In genomic region chr7:99355731-99356131, GRCm38 (mm10) we compare ENCODE assay signal across 8 mouse cellular contexts. TPM values are rescaled to one million over a fixed set of nuclear protein-coding genes. Genes with fewer than 3 reads are reported as not detected.
DNase-seq lines count a peak whose midpoint lies in the region; ATAC-seq and TF ChIP-seq lines count a peak whose summit lies in the region.

No protein-coding gene starts in this region.

- no peaks in the 10 kb centered on the region for H3K9me3 ChIP-seq in embryonic facial prominence, embryonic 12.5 days
- no peaks in the 10 kb centered on the region for H3K9me3 ChIP-seq in intestine, postnatal 0 days (ENCODE audit: control insufficient read depth)
- no peaks in the 10 kb centered on the region for H3K9me3 ChIP-seq in midbrain, embryonic 12.5 days
- H3K9me3 ChIP-seq in stomach, embryonic 16.5 days (replicated peaks; ENCODE audit: control insufficient read depth, low read length), result no peaks in the 10 kb centered on the region

- peak; percentile 85 for DNase-seq in adipocyte (ENCODE audit: low spot score)
- peak; percentile 98 for DNase-seq in heart, adult 11 months
- peak; percentile 71 to 76 for DNase-seq in left cerebral cortex, postnatal 36 days (ENCODE audit: low spot score in 2 of 2)
- DNase-seq in thymus, postnatal 36 days, result no peak

- peak overlapping the region; percentile 8; the same call in 1 of the 2 replicates for H3K4me3 ChIP-seq in embryonic facial prominence, embryonic 12.5 days
- no peak overlapping the region for H3K4me3 ChIP-seq in intestine, postnatal 0 days (ENCODE audit: low read depth, low read length)
- no peak overlapping the region for H3K4me3 ChIP-seq in midbrain, embryonic 12.5 days
- peak overlapping the region; percentile 27 for H3K4me3 ChIP-seq in stomach, embryonic 16.5 days (replicated peaks; ENCODE audit: low read length)

- H3K9ac ChIP-seq in embryonic facial prominence, embryonic 12.5 days, result peak overlapping the region; percentile 48
- H3K9ac ChIP-seq in intestine, postnatal 0 days (ENCODE audit: low read depth, low read length), result no peak overlapping the region
- H3K9ac ChIP-seq in midbrain, embryonic 12.5 days (replicated peaks), result 0 out of 2 replicates have a peak overlapping the region, but pooled peaks have one; percentile 31
- peak overlapping the region; percentile 75 for H3K9ac ChIP-seq in stomach, embryonic 16.5 days (ENCODE audit: low read length)

- H3K4me1 ChIP-seq in embryonic facial prominence, embryonic 12.5 days, result peaks cover 56% of the 10 kb centered on the region
- H3K4me1 ChIP-seq in intestine, postnatal 0 days (replicated peaks; ENCODE audit: control insufficient read depth, insufficient read depth, low read length), result peaks cover 19% of the 10 kb centered on the region
- peaks cover 77% of the 10 kb centered on the region for H3K4me1 ChIP-seq in midbrain, embryonic 12.5 days
- H3K4me1 ChIP-seq in stomach, embryonic 16.5 days (ENCODE audit: control insufficient read depth, insufficient read depth, low read length), result peaks cover 45% of the 10 kb centered on the region

- H3K27me3 ChIP-seq in embryonic facial prominence, embryonic 12.5 days, result no peaks in the 10 kb centered on the region
- no peaks in the 10 kb centered on the region for H3K27me3 ChIP-seq in intestine, postnatal 0 days (replicated peaks; ENCODE audit: control insufficient read depth, insufficient read depth, low read length)
- 0 out of 2 replicates have a peak, but pooled peaks cover 2% of the 10 kb centered on the region for H3K27me3 ChIP-seq in midbrain, embryonic 12.5 days
- H3K27me3 ChIP-seq in stomach, embryonic 16.5 days (ENCODE audit: control insufficient read depth, insufficient read depth, low read length), result no peaks in the 10 kb centered on the region

- intact Hi-C loops in left cerebral cortex, postnatal 36 days (cut with DNase I), result no loop called here

- TF ChIP-seq CTCF in intestine, postnatal 0 days (IDR thresholded peaks at IDR 0.05; ENCODE audit: low read depth), result no peak

- 0 out of 2 replicates have a peak, but pooled peaks cover under 1% of the 10 kb centered on the region for H3K36me3 ChIP-seq in embryonic facial prominence, embryonic 12.5 days
- no peaks in the 10 kb centered on the region for H3K36me3 ChIP-seq in intestine, postnatal 0 days (ENCODE audit: control insufficient read depth, insufficient read depth)
- no peaks in the 10 kb centered on the region for H3K36me3 ChIP-seq in midbrain, embryonic 12.5 days
- H3K36me3 ChIP-seq in stomach, embryonic 16.5 days (ENCODE audit: control insufficient read depth, insufficient read depth, low read length), result no peaks in the 10 kb centered on the region

- no peak for ATAC-seq in embryonic facial prominence, embryonic 12.5 days (ENCODE audit: insufficient number of reproducible peaks, insufficient read depth, low FRiP score, low TSS enrichment)
- ATAC-seq in intestine, postnatal 0 days, result no peak
- ATAC-seq in midbrain, embryonic 12.5 days (ENCODE audit: low FRiP score, low read depth), result no peak
- peak; percentile 26; the same call in 1 of the 2 replicates for ATAC-seq in stomach, embryonic 16.5 days (ENCODE audit: insufficient read depth, low FRiP score)

- 3% methylated on average over 7 of the region's 7 CpGs for WGBS in embryonic facial prominence, embryonic 12.5 days
- 23% methylated on average over 7 of the region's 7 CpGs for WGBS in intestine, postnatal 0 days
- 5% methylated on average over 7 of the region's 7 CpGs for WGBS in midbrain, embryonic 12.5 days
- WGBS in stomach, embryonic 16.5 days, result 6% methylated on average over 7 of the region's 7 CpGs

- peak overlapping the region; percentile 99 for H3K27ac ChIP-seq in embryonic facial prominence, embryonic 12.5 days
- peak overlapping the region; percentile 70 for H3K27ac ChIP-seq in intestine, postnatal 0 days (ENCODE audit: low read depth, low read length)
- peak overlapping the region; percentile 85 for H3K27ac ChIP-seq in midbrain, embryonic 12.5 days (replicated peaks)
- peak overlapping the region; percentile 99 for H3K27ac ChIP-seq in stomach, embryonic 16.5 days (ENCODE audit: low read length)

- H3K4me2 ChIP-seq in embryonic facial prominence, embryonic 12.5 days (replicated peaks), result peak overlapping the region; percentile 45
- peak overlapping the region; percentile 37 for H3K4me2 ChIP-seq in intestine, postnatal 0 days (replicated peaks; ENCODE audit: low read depth)
- peak overlapping the region; percentile 41 for H3K4me2 ChIP-seq in midbrain, embryonic 12.5 days (replicated peaks)
- peak overlapping the region; percentile 56 for H3K4me2 ChIP-seq in stomach, embryonic 16.5 days (ENCODE audit: low read depth, low read length)

RNA-seq across cellular contexts. Expression of gene Serpinh1, which starts 2.7 kb away (rescaled TPM):
- polyA plus RNA-seq in embryonic facial prominence, embryonic 12.5 days (2016; fragmentation: Nextera tagmentation; extraction: Ambion mirVana), result 1,388 and 1,403 TPM in 2 replicates
- 199 and 204 TPM in 2 replicates for polyA plus RNA-seq in intestine, postnatal 0 days (2015; fragmentation: Nextera tagmentation; extraction: Ambion mirVana)
- total RNA-seq in left cerebral cortex, postnatal 36 days (2021), result 10 to 100 TPM; 22.6 to 25.6 TPM
- 475 and 557 TPM in 2 replicates for polyA plus RNA-seq in midbrain, embryonic 12.5 days (2016; fragmentation: Nextera tagmentation; extraction: Ambion mirVana)
- polyA plus RNA-seq in stomach, embryonic 16.5 days (2015; fragmentation: Nextera tagmentation; extraction: Ambion mirVana), result 1,327 and 1,379 TPM in 2 replicates

RNA-seq across cellular contexts. Expression of gene Gdpd5, which starts 25.5 kb away (rescaled TPM):
- polyA plus RNA-seq in embryonic facial prominence, embryonic 12.5 days (2016; fragmentation: Nextera tagmentation; extraction: Ambion mirVana), result 20.3 and 23.4 TPM in 2 replicates
- polyA plus RNA-seq in intestine, postnatal 0 days (2015; fragmentation: Nextera tagmentation; extraction: Ambion mirVana), result 15.7 and 16.9 TPM in 2 replicates
- total RNA-seq in left cerebral cortex, postnatal 36 days (2021), result 10 to 100 TPM; 32.2 to 44.9 TPM
- polyA plus RNA-seq in midbrain, embryonic 12.5 days (2016; fragmentation: Nextera tagmentation; extraction: Ambion mirVana), result 32.7 and 32.9 TPM in 2 replicates
- polyA plus RNA-seq in stomach, embryonic 16.5 days (2015; fragmentation: Nextera tagmentation; extraction: Ambion mirVana), result 17.1 and 19.6 TPM in 2 replicates

Comparison
In these comparisons a context has a peak if more than half of its experiments do, and no peak if none do; other contexts are left out.
1. DNase-seq: peak in adipocyte (single experiment), heart, adult 11 months (single experiment) and left cerebral cortex, postnatal 36 days (2 of 2); none in thymus, postnatal 36 days (0 of 2).
2. H3K4me3 ChIP-seq: peak in embryonic facial prominence, embryonic 12.5 days (single experiment) and stomach, embryonic 16.5 days (single experiment); none in intestine, postnatal 0 days (single experiment) and midbrain, embryonic 12.5 days (single experiment).
3. Peak in every context shown above with its lines, with median percentiles within 50 percentile points of each other: H3K27ac ChIP-seq and H3K4me2 ChIP-seq.